Mouse (Mus musculus): Measurements from ENCODE around the gene Magi2. TPM values are rescaled to one million over a fixed set of nuclear protein-coding genes. Genes with fewer than 3 reads are reported as not detected.

Gene Magi2
- polyA plus RNA-seq, 1 experiment from 2014 or later, result 2.3 TPM

- no peaks in the 10 kb centered on the region for H3K4me1 ChIP-seq (replicated peaks)
- H3K27ac ChIP-seq, result no peak overlapping the region
- ATAC-seq, result no peak
- H3K9ac ChIP-seq, result no peak overlapping the region
- no peak overlapping the region for H3K4me2 ChIP-seq (replicated peaks)
- H3K4me3 ChIP-seq (replicated peaks), result no peak overlapping the region
- H3K27me3 ChIP-seq (replicated peaks), result no peaks in the 10 kb centered on the region
- 65% methylated on average over 3 of the region's 3 CpGs for WGBS
- H3K36me3 ChIP-seq, result no peaks in the 10 kb centered on the region
- H3K9me3 ChIP-seq, result no peaks in the 10 kb centered on the region
Measured at GRCm38 (mm10) chr5:20536544-20536943, 1309.7 kb downstream of the Magi2 start.

- no peak overlapping the region for H3K9ac ChIP-seq
- no peaks in the 10 kb centered on the region for H3K27me3 ChIP-seq (replicated peaks)
- no peak overlapping the region for H3K4me2 ChIP-seq (replicated peaks)
- no peaks in the 10 kb centered on the region for H3K4me1 ChIP-seq (replicated peaks)
- WGBS, result 59% methylated on average over 8 of the region's 8 CpGs
- no peaks in the 10 kb centered on the region for H3K9me3 ChIP-seq
- no peak for ATAC-seq
- H3K36me3 ChIP-seq, result no peaks in the 10 kb centered on the region
- no peak overlapping the region for H3K4me3 ChIP-seq (replicated peaks)
- no peak overlapping the region for H3K27ac ChIP-seq
Measured at GRCm38 (mm10) chr5:20537369-20538022, 1310.7 kb downstream of the Magi2 start.

GRCm38 (mm10) chr5:20544374-20544773 is 1317.5 kb downstream of the Magi2 start:
- Histone ChIP-seq H3K9me3 (no peaks in the 10 kb centered on the region), H3K4me2 (replicated peaks) (no peak overlapping the region), H3K4me3 (replicated peaks) (no peak overlapping the region), H3K27me3 (replicated peaks) (no peaks in the 10 kb centered on the region), H3K4me1 (replicated peaks) (no peaks in the 10 kb centered on the region), H3K27ac (no peak overlapping the region), H3K36me3 (no peaks in the 10 kb centered on the region), H3K9ac (no peak overlapping the region)
- 68% methylated on average over 5 of the region's 5 CpGs for WGBS
- ATAC-seq, result no peak

- H3K9me3 ChIP-seq, result no peaks in the 10 kb centered on the region
- WGBS, result 74% methylated on average over 2 of the region's 2 CpGs
Measured at GRCm38 (mm10) chr5:20559378-20559777, 1332.5 kb downstream of the Magi2 start.

GRCm38 (mm10) chr5:20559821-20560220 is 1333.0 kb downstream of the Magi2 start:
- Histone ChIP-seq H3K4me2 (replicated peaks) (no peak overlapping the region), H3K9me3 (no peaks in the 10 kb centered on the region), H3K27me3 (replicated peaks) (no peaks in the 10 kb centered on the region), H3K4me3 (replicated peaks) (no peak overlapping the region), H3K27ac (no peak overlapping the region), H3K9ac (no peak overlapping the region), H3K4me1 (replicated peaks) (no peaks in the 10 kb centered on the region), H3K36me3 (no peaks in the 10 kb centered on the region)
- 78% methylated on average over 4 of the region's 4 CpGs for WGBS
- ATAC-seq, result no peak

More at GRCm38 (mm10) chr5:20559378-20559777, 1332.5 kb downstream of the Magi2 start:
- Histone ChIP-seq H3K4me2 (replicated peaks) (no peak overlapping the region), H3K27ac (no peak overlapping the region), H3K27me3 (replicated peaks) (no peaks in the 10 kb centered on the region), H3K36me3 (no peaks in the 10 kb centered on the region), H3K4me1 (replicated peaks) (no peaks in the 10 kb centered on the region), H3K4me3 (replicated peaks) (no peak overlapping the region), H3K9ac (no peak overlapping the region)
- ATAC-seq, result no peak

- Histone ChIP-seq H3K27me3 (replicated peaks) (no peaks in the 10 kb centered on the region), H3K4me1 (replicated peaks) (no peaks in the 10 kb centered on the region), H3K4me3 (replicated peaks) (no peak overlapping the region), H3K9me3 (no peaks in the 10 kb centered on the region), H3K4me2 (replicated peaks) (no peak overlapping the region), H3K9ac (no peak overlapping the region), H3K36me3 (no peaks in the 10 kb centered on the region), H3K27ac (no peak overlapping the region)
- whole genome bisulfite sequencing, result 44% methylated on average over 6 of the region's 6 CpGs
- no peak for ATAC-seq
Measured at GRCm38 (mm10) chr5:20568421-20568820, 1341.6 kb downstream of the Magi2 start.

- Histone ChIP-seq H3K4me2 (replicated peaks) (no peak overlapping the region), H3K4me3 (replicated peaks) (no peak overlapping the region), H3K4me1 (replicated peaks) (no peaks in the 10 kb centered on the region), H3K9me3 (no peaks in the 10 kb centered on the region), H3K36me3 (no peaks in the 10 kb centered on the region), H3K27me3 (replicated peaks) (no peaks in the 10 kb centered on the region), H3K27ac (no peak overlapping the region), H3K9ac (no peak overlapping the region)
- ATAC-seq, result no peak
- WGBS, result 96% methylated on average over 7 of the region's 7 CpGs
Measured at GRCm38 (mm10) chr5:20568966-20569365, 1342.1 kb downstream of the Magi2 start.

- 43% methylated on average over 2 of the region's 2 CpGs for WGBS
Measured at GRCm38 (mm10) chr5:20574816-20575215, 1348.0 kb downstream of the Magi2 start.

GRCm38 (mm10) chr5:20575798-20576197 is 1349.0 kb downstream of the Magi2 start:
- Histone ChIP-seq H3K27ac (no peak overlapping the region), H3K36me3 (no peaks in the 10 kb centered on the region), H3K9ac (no peak overlapping the region), H3K4me3 (replicated peaks) (no peak overlapping the region), H3K9me3 (no peaks in the 10 kb centered on the region), H3K4me1 (replicated peaks) (no peaks in the 10 kb centered on the region), H3K27me3 (replicated peaks) (no peaks in the 10 kb centered on the region), H3K4me2 (replicated peaks) (no peak overlapping the region)
- WGBS, result 40% methylated on average over 3 of the region's 3 CpGs
- ATAC-seq, result no peak

More at GRCm38 (mm10) chr5:20574816-20575215, 1348.0 kb downstream of the Magi2 start:
- H3K36me3 ChIP-seq, result no peaks in the 10 kb centered on the region
- no peaks in the 10 kb centered on the region for H3K27me3 ChIP-seq (replicated peaks)
- no peak overlapping the region for H3K4me3 ChIP-seq (replicated peaks)
- H3K9me3 ChIP-seq, result no peaks in the 10 kb centered on the region
- no peak overlapping the region for H3K27ac ChIP-seq
- H3K9ac ChIP-seq, result no peak overlapping the region
- H3K4me1 ChIP-seq (replicated peaks), result no peaks in the 10 kb centered on the region
- no peak overlapping the region for H3K4me2 ChIP-seq (replicated peaks)
- ATAC-seq, result no peak

GRCm38 (mm10) chr5:20576266-20576665 is 1349.4 kb downstream of the Magi2 start:
- Histone ChIP-seq H3K4me3 (replicated peaks) (no peak overlapping the region), H3K4me2 (replicated peaks) (no peak overlapping the region), H3K27me3 (replicated peaks) (no peaks in the 10 kb centered on the region), H3K4me1 (replicated peaks) (no peaks in the 10 kb centered on the region), H3K27ac (no peak overlapping the region), H3K9ac (no peak overlapping the region), H3K9me3 (no peaks in the 10 kb centered on the region), H3K36me3 (no peaks in the 10 kb centered on the region)
- no peak for ATAC-seq

- 85% methylated on average over 3 of the region's 3 CpGs for WGBS
- Histone ChIP-seq H3K4me2 (replicated peaks) (no peak overlapping the region), H3K27me3 (replicated peaks) (no peaks in the 10 kb centered on the region), H3K27ac (no peak overlapping the region), H3K36me3 (no peaks in the 10 kb centered on the region), H3K4me3 (replicated peaks) (no peak overlapping the region), H3K4me1 (replicated peaks) (no peaks in the 10 kb centered on the region), H3K9me3 (no peaks in the 10 kb centered on the region), H3K9ac (no peak overlapping the region)
- ATAC-seq, result no peak
Measured at GRCm38 (mm10) chr5:20578666-20579065, 1351.8 kb downstream of the Magi2 start.

GRCm38 (mm10) chr5:20580619-20581018 is 1353.8 kb downstream of the Magi2 start:
- H3K27me3 ChIP-seq (replicated peaks), result no peaks in the 10 kb centered on the region
- ATAC-seq, result no peak
- no peak overlapping the region for H3K4me3 ChIP-seq (replicated peaks)
- H3K4me1 ChIP-seq (replicated peaks), result no peaks in the 10 kb centered on the region
- no peak overlapping the region for H3K27ac ChIP-seq
- WGBS, result 89% methylated on average over 4 of the region's 4 CpGs
- H3K36me3 ChIP-seq, result no peaks in the 10 kb centered on the region
- H3K9ac ChIP-seq, result no peak overlapping the region
- no peak overlapping the region for H3K4me2 ChIP-seq (replicated peaks)
- no peaks in the 10 kb centered on the region for H3K9me3 ChIP-seq

GRCm38 (mm10) chr5:20582995-20583435 is 1356.2 kb downstream of the Magi2 start:
- Histone ChIP-seq H3K27ac (no peak overlapping the region), H3K36me3 (no peaks in the 10 kb centered on the region), H3K27me3 (replicated peaks) (no peaks in the 10 kb centered on the region), H3K4me3 (replicated peaks) (no peak overlapping the region), H3K9me3 (no peaks in the 10 kb centered on the region), H3K4me1 (replicated peaks) (no peaks in the 10 kb centered on the region), H3K4me2 (replicated peaks) (no peak overlapping the region), H3K9ac (no peak overlapping the region)
- WGBS, result 62% methylated on average over 10 of the region's 10 CpGs
- ATAC-seq, result no peak
